Mouse (Mus musculus) frontal cortex, postnatal 10 days (tissue): ENCODE measurements around the gene Map6.

ENCODE experiments used
- DNase-seq, 2 experiments: peaks; one replicate each; pipeline ENCODE4 v3.0.0; 2022; ENCODE audit warnings: low spot score in 2 of 2, mixed read lengths in 1 of 2

The Map6 gene

DNA sequence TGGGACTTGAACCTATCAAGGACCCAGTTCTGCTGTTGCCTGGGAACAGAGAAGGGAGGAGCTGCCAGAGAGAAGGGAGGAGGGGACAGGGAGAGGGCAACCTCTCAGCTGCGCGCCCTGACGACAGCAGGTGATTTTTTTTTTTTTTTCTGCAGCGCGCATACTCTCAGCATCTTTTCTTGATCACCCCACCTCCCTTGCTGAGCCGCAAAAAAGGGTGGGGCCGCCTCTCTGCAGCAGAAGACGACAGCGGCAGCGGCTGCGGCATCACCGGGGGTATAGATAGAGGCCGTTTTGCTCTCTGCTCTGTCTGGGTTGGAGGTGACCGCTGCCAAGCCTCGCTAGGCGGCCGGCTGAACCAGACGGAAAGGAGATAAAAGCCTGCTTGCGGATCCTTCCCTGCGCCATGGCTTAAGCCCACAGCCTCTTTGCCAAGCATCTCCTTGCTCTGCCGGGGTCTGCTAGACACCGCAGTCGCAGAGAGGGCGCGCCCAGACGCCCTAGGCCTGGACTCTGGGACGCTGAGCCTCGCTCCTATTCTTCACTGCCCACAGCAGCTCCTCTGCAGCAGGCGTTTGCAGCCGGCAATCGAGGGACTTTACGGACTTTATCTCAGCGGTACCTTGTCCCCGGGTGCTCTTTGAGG, at the start of gene Map6:
Gene Map6 (plus strand): TSS at position 197 of the 646 bp plus-strand sequence.
- peak; percentile 70 to 82 for DNase-seq

DNA sequence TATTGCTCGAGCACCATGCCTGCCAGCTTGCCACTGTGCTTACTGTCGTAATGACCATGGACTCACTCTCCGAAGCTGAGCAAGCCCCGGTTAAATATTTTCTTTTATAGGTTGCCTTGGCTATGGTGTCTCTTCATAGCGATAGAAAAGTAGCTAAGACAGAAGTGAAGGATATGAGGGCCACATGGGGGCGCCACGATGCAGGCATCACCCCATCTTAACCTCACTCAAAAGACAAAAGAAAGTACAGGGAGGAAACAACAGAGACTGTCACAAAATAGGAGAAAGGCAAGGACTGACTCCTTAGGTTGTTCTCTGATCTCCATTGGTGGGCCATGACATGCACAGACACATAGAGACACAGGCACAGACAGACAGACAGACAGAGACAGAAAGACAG, 43.0 kb upstream of the Map6 start:
- no peak for DNase-seq

DNA sequence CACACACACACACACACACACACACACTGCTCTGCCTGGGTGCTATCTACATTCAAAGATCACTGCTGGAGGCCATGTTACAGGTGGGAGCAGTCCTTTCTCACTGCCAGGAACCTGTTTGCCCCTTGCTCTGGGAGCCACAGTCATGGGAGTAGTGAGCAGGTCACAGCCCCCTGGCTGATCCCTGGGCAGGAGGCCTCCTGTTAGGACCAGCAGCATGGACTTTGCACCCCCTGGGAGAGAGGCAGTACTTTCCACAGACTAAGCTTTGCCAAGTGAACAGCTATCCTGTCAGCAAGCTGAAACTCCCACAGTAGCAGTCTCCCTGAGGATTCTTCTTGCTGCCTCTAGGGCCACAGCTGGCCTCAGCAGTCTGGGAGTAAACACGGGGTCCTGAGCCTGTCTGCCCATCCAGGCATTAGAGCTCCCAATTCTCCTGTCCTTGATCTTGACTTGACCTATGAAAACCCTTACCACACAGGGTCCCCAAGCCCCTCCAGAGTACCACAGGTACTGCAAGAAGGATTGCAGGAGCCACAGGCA, 42.5 kb upstream of the Map6 start:
- no peak for DNase-seq

DNA sequence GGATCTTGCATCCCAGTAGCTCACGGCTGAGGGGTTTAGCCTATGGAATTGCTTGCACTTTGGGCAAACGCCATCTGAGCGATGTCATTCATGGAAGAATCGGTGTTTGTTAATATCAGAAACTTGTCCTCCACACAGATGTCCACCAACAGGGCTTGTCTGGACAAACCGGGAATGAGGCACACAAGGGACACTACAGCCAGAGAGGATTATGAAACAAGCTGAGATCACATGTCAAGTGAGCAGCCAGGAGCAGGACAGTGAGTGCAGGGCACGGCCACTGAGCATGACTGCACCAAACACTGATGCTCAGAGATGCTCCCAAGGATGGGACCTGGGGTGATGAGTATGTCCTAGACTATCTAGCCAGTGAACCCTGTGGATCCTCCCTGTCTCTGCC, 41.8 kb upstream of the Map6 start:
- DNase-seq = no peak

DNA sequence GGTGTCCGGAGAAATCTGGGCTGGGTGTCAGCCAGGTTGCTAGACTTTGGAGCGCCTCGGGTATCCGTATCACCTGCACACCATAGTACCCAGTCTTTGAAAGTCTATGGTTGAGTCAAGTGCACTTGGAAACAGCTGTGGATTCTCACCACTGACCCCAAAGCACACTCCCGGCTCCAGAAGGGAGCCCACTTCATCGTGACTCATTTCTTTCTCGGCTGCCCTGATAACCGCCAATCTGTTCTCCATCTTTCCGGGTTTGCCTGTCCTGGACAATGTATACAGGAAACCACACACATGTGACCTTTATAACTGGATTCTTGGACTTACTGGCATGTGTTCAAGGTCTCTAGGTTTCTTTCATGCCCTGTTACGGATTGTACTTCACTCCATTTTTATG, 40.6 kb upstream of the Map6 start:
- DNase-seq = no peak

DNA sequence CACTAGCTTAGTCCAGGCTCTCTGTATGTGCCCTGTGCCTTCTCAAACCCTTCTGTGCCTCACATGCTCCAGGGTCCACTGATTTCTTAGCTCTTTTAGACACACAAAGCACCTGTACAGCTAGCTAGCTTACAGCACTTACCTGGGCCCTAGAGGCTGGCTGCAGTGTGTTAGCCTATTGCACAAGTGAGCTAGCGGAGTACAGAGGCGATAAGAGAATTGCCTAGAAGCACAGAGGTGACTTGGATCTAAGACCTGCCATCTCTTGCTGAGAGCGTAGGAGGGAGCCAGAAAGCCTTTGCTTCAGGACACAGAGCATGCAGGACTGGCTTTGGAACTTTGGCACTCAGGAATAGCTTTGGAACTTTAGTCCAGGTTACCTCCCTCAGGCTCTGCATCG, 40.0 kb upstream of the Map6 start:
- no peak for DNase-seq

DNA sequence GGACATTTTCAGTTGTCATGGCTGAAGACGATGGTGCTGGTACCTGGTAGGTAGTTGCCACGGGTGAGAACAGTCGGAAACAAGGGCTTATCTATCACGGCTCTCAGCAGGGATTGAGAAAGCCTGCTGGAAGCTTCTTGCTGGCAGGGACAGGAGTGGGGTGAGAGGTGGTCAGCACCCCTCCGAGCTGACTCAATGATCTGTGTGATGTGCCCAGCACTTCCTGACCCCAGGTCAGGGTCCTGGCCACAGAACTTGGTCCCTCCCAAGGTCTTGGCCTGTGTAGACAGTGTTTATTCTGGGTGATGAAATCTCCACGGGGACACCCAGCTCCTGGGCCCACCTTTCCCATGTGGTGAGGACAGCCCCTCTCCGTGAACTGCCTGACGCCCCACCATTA, 38.4 kb upstream of the Map6 start:
- DNase-seq = no peak

DNA sequence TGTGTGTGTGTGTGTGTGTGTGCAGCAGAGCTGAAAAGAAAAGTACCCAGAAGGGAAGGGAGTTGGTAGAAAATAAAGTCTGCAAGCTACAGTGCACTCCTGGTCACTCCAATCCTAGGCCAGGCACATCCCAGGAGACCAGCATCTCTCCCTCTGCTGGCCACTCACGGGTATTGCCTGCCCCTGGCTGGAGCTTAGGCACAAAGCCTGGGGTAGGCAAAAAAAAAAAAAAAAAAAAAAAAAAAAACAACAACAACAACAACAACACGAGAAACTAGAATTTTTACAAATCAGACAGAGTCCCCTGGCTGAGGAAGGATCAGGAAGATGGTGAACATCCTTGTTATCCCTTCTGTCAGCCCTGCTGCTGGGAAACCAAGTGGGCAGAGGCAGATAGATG, 37.8 kb upstream of the Map6 start:
- DNase-seq = no peak

DNA sequence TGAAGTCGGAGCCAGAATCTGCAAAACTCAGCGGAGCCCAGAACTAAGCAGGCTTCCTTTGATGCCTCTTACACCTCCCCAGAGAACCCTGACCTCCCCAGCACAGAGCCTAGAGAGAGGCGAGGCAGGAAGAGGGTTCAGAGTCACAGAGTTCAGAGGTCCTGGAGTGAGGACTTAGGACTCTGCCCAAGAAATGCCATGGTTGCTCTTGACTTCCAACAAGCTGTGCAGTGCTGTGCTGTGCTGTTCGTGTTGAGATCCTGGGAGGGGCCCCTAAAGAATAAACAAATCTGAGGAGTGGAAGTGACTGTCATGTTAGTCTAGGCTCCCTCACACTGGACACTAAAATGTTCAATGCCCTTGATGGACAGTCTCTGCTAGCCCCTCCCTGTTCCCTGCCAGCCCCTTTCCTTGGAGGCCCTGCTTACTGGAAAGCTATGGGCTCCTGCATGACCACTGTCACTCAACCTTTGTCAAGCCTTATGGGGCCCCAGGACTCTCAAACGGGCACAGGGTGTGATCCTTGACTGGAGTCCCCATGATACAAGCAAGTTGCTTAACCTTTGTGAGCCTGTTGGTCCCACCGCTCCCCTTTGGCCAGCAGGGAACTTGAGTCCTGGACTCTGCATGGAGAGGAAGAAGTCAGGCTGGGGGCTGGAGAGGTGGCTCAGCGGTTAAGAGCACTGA, 37.0 kb upstream of the Map6 start:
- DNase-seq = no peak

DNA sequence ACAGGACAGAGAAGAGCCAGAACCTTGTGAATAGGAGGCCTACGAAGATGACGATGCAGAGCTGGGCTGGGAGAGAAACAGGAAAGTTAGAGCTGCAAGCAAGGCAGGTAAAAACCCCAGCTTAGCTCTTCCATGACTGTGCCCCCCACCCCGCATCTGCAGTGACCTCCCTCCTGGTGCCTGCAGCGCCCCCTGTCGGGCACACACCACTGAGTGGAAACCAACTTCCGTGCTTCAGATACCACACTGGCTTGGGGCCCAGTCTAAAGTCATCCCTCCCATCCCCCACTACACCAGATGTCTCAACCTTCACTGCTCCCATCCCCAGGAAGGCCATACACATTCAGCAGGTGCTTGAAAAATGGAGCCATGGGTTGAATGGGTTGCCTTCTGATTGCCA, 34.7 kb upstream of the Map6 start:
- DNase-seq = no peak

DNA sequence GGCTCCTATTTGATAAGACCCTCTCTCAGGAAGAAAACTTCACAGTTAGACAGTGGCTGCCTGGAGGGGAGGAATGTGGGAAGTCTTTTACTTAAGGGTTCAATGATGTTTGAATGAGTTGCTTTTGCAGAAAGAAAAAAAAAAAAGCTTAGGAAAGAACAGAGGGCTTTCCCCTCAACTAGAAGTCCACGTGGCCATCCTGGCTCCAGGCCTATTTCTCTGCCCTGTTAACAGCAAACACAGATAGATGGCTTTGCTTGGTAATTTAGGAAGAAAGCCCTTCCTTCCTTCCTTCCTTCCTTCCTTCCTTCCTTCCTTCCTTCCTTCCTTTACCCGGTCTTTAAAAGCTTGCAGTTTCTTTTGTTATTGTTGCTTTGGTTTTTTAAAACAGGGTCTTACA, 32.3 kb upstream of the Map6 start:
- no peak for DNase-seq

DNA sequence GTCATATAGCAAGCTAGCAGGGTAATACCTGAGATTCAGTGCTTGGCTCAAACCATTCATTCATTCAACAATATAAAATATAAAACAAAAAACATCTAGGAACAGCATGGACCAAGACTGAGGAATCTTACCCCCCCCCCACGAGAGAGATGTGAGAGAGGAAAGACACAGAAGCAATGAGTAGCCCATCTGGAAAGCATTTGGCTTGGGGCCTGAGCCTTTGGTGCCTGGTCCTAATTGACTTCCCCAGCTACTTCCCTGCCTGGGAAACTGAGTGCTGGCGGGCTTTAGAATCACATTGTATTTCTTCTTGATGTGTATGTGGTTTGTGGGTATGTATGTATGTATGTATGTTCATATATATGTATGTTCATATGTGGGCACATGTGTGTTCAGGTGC, 31.6 kb upstream of the Map6 start:
- no peak for DNase-seq

DNA sequence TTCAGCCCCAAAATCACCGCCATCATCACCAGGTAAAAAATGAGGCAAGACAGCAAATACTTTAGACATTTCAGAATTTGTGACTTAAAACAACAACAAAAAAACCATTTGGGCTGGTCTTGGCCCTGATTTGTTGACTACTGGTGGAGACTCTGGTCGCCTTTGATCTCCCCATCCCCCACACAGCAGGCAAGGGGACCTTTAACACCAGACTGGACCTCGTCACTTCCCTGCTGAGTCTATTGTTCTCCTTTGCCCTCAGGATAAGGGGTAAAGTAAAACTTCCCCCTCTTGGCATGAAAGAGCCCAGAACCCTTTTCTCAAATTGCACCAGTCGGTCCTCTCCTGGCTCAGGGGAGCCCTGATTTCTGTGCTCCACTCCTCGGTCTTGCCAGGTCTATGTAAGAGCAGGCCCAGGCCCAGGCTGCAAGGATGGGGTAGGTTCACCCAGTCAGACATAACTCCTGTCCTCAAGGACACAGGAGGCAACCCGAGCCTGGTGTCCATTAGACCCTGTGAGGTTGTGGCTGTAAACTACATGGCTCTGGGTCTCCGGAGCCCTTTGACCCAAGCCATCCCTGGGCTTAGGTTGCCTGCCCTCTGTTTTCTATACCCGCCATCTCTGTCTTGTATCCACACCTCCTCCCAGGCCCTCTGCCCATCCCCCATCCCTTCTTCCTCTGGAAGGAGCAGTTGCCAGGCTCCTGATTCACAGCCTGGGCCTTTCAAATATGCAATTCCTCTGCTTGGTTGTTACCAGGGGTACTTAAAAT, 30.2 kb upstream of the Map6 start:
- DNase-seq = no peak

DNA sequence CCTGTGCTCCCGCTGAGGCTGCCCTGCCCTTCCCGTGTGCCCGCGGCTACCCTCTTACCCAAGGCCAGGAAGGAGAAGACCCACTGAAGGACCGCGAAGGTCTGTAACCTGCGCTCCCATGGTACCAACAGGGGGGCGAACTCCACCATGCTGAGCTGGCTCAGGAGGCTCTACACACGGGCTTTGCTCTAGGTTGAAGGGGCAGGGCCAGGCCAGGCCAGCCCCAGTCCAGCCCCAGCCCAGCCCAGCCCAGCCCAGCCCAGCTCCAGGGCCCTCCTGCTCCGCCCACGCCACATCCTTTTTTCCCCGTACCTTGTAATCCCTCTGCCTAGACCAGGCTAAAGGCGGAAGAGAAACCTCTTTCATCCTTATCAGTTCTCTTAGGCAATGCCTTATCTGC, 28.8 kb upstream of the Map6 start, which contains the start of gene Mogat2:
Gene Mogat2 (minus strand): TSS at position 203 of the 400 bp plus-strand sequence.
- DNase-seq = no peak

DNA sequence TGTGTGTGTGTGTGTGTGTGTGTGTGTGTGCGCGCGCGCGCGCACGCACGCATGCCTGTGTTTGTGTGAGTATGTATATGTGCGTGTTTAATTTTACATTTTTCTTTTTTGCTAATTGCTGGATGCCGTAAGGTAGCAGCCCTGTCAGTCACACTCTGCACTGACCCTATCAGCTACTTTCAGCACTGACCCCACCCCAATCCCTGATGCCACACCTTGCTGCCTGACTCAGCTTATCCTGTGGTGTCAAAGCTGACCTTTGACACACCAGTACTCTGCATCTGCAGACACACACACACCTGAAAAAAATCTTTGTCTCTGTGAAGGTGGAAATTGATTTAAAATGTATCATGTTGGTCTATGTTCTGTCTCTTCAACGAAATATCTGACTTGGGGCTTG, 25.1 kb upstream of the Map6 start:
- no peak for DNase-seq

DNA sequence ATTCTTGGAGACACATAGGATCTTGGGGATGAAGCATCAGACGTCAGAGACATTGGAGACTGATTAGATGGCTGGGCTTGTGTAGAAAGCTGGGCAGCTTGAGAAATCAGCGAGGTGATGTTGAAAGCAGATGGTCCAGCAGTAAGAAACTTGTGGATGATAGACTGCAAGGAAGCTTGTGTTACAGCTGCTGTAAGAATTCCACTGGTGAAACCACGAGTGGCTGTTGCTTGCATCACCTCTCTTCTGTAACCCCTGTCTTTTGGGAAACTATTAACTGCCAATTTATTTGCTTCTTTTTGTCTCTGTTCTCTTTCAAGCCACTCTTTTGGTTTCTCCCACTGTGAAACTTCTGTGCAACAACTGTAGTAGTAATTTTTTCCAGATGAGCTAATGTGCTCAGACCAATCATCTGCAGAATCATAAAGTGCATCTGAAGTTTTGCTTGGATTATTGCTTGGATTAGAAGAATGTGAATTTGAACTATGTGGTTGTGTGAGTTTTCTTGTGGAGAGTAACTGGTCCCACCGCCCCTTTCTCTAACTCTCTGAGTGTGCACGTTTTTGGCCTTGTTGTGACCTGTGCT, 19.0 kb upstream of the Map6 start:
- DNase-seq = no peak

DNA sequence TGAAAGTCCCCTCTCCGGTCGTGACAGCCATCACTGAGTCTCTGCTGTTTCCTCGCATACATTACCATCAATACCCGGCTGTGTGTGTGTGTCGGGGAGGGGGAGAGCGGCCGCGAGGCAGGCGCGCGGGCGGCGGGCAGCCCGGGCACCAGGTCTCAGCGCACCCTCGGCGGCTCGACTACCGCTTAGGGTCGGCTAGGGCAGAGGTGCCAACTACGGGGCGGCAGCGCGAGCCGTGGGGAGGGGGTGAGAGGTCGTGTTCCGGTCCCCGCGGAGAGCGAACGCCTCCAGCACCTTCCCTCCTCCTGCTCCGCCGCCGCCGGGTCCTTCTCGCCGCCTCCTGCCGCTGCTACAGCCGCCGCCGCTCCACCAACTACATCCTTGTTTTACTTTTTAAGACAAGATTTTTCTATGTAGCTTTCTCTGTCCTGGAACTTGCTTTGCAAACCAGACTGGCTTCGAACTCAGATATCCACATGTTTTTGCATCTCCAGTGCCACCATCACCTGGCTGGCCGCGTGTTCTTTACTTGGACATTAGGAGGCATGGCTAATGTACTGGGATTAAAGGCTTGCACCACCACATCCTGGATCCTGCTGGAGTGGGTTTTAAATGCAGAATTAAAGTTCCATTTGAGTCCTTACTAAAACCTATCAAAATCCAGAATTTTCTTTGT, 18.2 kb upstream of the Map6 start:
- no peak for DNase-seq

DNA sequence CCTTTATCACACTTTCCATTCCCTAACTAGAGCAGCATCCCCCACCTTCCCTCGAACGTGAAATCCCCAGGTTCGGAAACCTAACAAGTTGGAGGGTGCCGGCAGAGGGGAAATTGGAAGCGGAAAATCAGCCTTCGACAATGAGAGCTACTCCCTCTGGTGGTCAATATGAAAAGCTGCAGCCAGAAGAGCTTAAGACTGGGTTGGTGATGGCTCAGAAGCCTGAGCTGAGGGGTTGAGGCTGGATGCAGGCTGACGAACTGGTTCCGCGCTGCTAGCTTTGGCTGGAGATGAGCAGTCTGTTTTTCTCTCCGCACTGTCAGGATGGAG, 17.7 kb upstream of the Map6 start:
- DNase-seq = peak in 1 of 2 experiments; percentile 37

DNA sequence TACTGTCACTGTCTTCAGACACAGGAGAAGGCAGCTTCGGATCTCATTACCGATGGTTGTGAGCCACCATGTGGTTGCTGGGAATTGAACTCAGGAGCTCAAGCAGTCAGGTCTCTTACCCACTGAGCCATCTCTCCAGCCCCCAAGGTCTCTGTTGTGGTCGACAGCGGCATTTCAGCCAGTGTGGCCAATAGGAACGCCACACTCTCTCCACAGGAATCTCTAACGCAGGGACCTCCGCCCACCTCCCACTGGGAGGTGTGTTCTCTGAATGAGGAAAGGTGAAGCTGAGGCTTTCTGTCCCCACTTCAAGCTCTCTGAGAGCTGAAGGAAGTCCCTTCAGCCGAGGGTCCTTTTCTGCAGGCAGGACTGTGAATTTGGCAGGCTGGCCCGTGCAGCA, 16.9 kb upstream of the Map6 start:
- no peak for DNase-seq

DNA sequence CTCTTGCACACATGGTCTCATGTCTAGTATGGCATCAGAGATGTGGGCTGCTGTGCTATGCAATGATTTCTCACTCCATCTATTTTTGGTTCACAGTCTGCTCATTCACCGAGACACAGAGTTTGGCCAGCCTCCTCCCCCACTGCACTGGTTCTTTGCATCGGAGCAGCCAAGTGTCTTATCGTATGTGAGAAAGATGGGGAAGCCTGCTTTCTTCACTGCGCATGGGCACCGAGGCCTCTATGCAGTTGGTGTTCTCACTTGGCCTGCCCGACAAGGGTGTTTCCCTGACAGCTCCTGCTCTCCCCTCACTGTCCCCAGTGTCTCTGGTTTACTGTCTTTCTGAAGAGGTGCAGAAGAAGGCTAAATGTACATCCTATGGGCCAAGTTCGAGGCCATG, 12.2 kb upstream of the Map6 start:
- DNase-seq = peak in 1 of 2 experiments; percentile 77

DNA sequence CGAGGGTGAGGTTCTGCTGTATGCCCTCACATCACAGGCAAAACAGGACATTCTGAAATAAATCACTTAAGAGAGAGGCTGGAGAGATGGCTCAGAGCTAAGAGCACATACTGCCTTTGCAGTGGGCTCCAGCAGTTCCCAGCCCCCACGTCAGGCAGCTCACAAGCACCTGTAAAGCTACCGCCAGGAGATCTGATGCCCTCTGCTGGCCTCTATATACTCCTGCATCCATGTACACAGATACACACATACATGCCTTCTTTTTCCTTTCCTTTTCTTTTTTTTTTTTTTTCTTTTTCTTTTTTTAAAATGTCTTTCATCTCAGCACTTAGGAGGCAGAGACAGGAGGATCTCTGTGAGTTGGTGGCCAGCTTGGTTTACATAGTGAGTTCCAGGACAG, 5.3 kb upstream of the Map6 start:
- DNase-seq = no peak

DNA sequence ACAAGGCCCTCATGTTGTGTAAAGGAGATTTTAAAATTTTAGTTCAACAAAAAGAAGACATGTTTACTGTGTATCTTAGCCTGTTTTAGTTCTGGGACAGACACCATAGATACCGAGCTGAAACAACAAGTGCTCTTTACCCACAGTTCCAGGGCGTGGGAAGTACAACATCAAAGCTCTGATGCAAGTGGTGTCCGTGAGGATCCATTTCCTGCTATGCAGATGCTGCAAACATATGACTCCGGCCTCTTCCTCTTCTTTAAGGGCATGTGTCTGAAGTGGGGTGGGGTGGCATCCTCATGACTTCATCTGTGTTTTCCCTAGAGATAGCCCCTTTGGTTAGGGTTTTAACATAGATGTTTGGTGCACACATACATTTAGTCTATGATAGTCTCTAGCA, 3.7 kb upstream of the Map6 start:
- no peak for DNase-seq
